Mouse (Mus musculus) ES-E14 (cell line): ENCODE measurements at regions not wholly inside any gene's neighbourhood (a gene's known extent, or its start where the extent isn't known, plus 50 kb on each side); places are given as distances from the start of the nearest gene placed in this dataset.

ENCODE experiments used
- DNase-seq: peaks from one replicate; pipeline ENCODE4 v3.0.0-alpha.2; 2013; ENCODE audit warnings: low read depth, low spot score
- H3K27ac ChIP-seq: 2 replicates; pipeline ENCODE4 v1.5.1; 2012; ENCODE audit warnings: low read depth, mild to moderate bottlenecking, low read length, moderate library complexity, mixed read lengths; ENCODE audit not compliant: poor library complexity, insufficient read depth, severe bottlenecking
- H3K36me3 ChIP-seq: 2 replicates; pipeline ENCODE4 v1.6.1; 2012; ENCODE audit warnings: mild to moderate bottlenecking, low read length, moderate library complexity, mixed read lengths; ENCODE audit not compliant: control insufficient read depth, poor library complexity, insufficient read depth, severe bottlenecking
- H3K4me1 ChIP-seq, 2 experiments: fragments of 150-350 bp in 1 of 2; sonication (generic) in 1 of 2; 2 replicates each; pipeline ENCODE4 v1.6.1; 2012; ENCODE audit warnings: low read length in 2 of 2, mild to moderate bottlenecking in 1 of 2, mixed read lengths in 1 of 2; ENCODE audit not compliant: control insufficient read depth in 2 of 2, insufficient read depth in 2 of 2, poor library complexity in 1 of 2
- H3K4me3 ChIP-seq, 2 experiments: fragments of 150-350 bp in 1 of 2; sonication (generic) in 1 of 2; 2 replicates each; pipeline ENCODE4 v1.5.1; 2012; ENCODE audit warnings: low read length in 2 of 2, low read depth in 1 of 2, mild to moderate bottlenecking in 1 of 2, mixed read lengths in 1 of 2; ENCODE audit not compliant: insufficient read depth in 1 of 2, poor library complexity in 1 of 2, severe bottlenecking in 1 of 2
- H3K9ac ChIP-seq: 2 replicates; pipeline ENCODE4 v1.6.1; 2012; ENCODE audit warnings: low read depth, mild to moderate bottlenecking, low read length, mixed read lengths; ENCODE audit not compliant: poor library complexity, insufficient read depth, severe bottlenecking
- H3K9me3 ChIP-seq: fragments of 150-350 bp; sonication (generic); 2 replicates; pipeline ENCODE4 v1.6.1; 2012; ENCODE audit warnings: low read depth, mild to moderate bottlenecking, low read length; ENCODE audit not compliant: control insufficient read depth, insufficient read depth
- CHD2 ChIP-seq: IDR thresholded peaks from 2 replicates; pipeline ENCODE4 v1.6.1; 2014; ENCODE audit warnings: mild to moderate bottlenecking, low read depth, low read length, inconsistent platforms
- HCFC1 ChIP-seq: IDR thresholded peaks from 2 replicates; pipeline ENCODE4 v1.6.1; 2012; ENCODE audit warnings: low read length, inconsistent platforms, borderline replicate concordance; ENCODE audit not compliant: insufficient read depth
- MAFK ChIP-seq: IDR thresholded peaks from 2 replicates; pipeline ENCODE4 v1.6.1; 2014; ENCODE audit warnings: mild to moderate bottlenecking, low read depth, low read length, inconsistent platforms; ENCODE audit not compliant: insufficient read depth
- ZC3H11A ChIP-seq: IDR thresholded peaks from 2 replicates; pipeline ENCODE4 v1.6.1; 2012; ENCODE audit warnings: low read depth, mild to moderate bottlenecking, inconsistent platforms, low read length, borderline replicate concordance
- ZNF384 ChIP-seq: IDR thresholded peaks from 2 replicates; pipeline ENCODE4 v1.6.1; 2012; ENCODE audit warnings: low read depth, low read length, inconsistent platforms
- in situ Hi-C, 2 experiments: fragments of 600-800 bp; cut with MboI; formaldehyde crosslinking; loops; one replicate each; pipeline ENCODE4 v1.15.1; 2025; ENCODE audit warnings: low sequenced_read_pairs in 2 of 2, inconsistent platforms in 1 of 2; ENCODE audit not compliant: unreplicated experiment in 2 of 2

GRCm38 (mm10) chr9:101348771-101349170 is 97.2 kb upstream of the Ppp2r3a start:
- H3K4me3 ChIP-seq: no peak overlapping the region
- in situ Hi-C loops: no loop called here
- no peak for DNase-seq
- no peak overlapping the region for H3K27ac ChIP-seq
- H3K36me3 ChIP-seq: no peaks in the 10 kb centered on the region
- H3K9me3 ChIP-seq: no peaks in the 10 kb centered on the region
- H3K9ac ChIP-seq: no peak overlapping the region
- TF ChIP-seq HCFC1: no peak
- no peak for TF ChIP-seq MAFK
- no peak for TF ChIP-seq ZNF384
- no peaks in the 10 kb centered on the region for H3K4me1 ChIP-seq

- TF ChIP-seq HCFC1 (no peak), ZC3H11A (no peak)
- Histone ChIP-seq H3K9me3 (no peaks in the 10 kb centered on the region), H3K4me1 (no peaks in the 10 kb centered on the region), H3K27ac (no peak overlapping the region), H3K4me3 (no peak overlapping the region), H3K9ac (no peak overlapping the region), H3K36me3 (no peaks in the 10 kb centered on the region)
- no peak for DNase-seq
- in situ Hi-C loops: no loop called here
Observed at GRCm38 (mm10) chr9:101342887-101343286, 91.3 kb upstream of the Ppp2r3a start.

GRCm38 (mm10) chr9:101340796-101341465 is 89.3 kb upstream of the Ppp2r3a start:
- no peaks in the 10 kb centered on the region for H3K9me3 ChIP-seq
- no peak for DNase-seq
- no peak overlapping the region for H3K4me3 ChIP-seq
- H3K4me1 ChIP-seq: no peaks in the 10 kb centered on the region
- in situ Hi-C loops: no loop called here
- H3K36me3 ChIP-seq: no peaks in the 10 kb centered on the region
- no peak for TF ChIP-seq ZC3H11A
- TF ChIP-seq CHD2: no peak
- TF ChIP-seq ZNF384: no peak
- no peak for TF ChIP-seq HCFC1
- H3K27ac ChIP-seq: no peak overlapping the region
- no peak overlapping the region for H3K9ac ChIP-seq

- in situ Hi-C loops: no loop called here
Observed at GRCm38 (mm10) chr9:101329032-101329824, 77.6 kb upstream of the Ppp2r3a start.

More at GRCm38 (mm10) chr9:101329032-101329824, 77.6 kb upstream of the Ppp2r3a start:
- Histone ChIP-seq H3K4me3 (no peak overlapping the region), H3K9ac (no peak overlapping the region), H3K9me3 (no peaks in the 10 kb centered on the region), H3K27ac (no peak overlapping the region), H3K4me1 (no peaks in the 10 kb centered on the region), H3K36me3 (no peaks in the 10 kb centered on the region)
- TF ChIP-seq CHD2 (no peak), MAFK (no peak), ZNF384 (no peak), ZC3H11A (no peak), HCFC1 (no peak)
- DNase-seq: no peak
